Mouse (Mus musculus) c-Kit-positive CD71-positive TER-119-positive erythroid progenitor cells, embryonic 14.5 days (primary cell): ENCODE measurements around the gene Zmiz1.

Source experiments
- DNase-seq: peaks from one replicate; pipeline ENCODE4 v3.0.0-alpha.2; 2013; ENCODE audit warnings: low spot score

Gene Zmiz1

DNA sequence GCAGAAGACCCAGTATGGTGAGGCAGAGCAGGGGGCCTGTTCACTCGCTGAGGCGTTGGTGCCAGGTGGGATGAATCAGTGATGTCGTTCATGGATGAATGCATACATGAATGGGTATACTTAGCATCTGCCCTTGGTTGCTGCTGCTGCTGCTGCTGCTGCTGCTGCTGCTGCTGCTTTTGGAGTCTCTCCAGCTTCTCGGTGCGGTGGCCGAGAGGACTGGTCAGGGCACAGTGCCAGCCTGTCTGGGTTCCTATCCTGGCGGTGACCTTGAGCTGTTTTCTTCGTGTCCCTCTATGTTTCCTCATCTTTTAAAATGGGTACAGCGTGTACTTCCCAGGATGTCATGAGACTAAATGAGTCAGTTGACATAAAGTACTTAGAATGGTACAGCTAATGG lies 56.9 kb downstream of the Zmiz1 start:
- DNase-seq: no peak

DNA sequence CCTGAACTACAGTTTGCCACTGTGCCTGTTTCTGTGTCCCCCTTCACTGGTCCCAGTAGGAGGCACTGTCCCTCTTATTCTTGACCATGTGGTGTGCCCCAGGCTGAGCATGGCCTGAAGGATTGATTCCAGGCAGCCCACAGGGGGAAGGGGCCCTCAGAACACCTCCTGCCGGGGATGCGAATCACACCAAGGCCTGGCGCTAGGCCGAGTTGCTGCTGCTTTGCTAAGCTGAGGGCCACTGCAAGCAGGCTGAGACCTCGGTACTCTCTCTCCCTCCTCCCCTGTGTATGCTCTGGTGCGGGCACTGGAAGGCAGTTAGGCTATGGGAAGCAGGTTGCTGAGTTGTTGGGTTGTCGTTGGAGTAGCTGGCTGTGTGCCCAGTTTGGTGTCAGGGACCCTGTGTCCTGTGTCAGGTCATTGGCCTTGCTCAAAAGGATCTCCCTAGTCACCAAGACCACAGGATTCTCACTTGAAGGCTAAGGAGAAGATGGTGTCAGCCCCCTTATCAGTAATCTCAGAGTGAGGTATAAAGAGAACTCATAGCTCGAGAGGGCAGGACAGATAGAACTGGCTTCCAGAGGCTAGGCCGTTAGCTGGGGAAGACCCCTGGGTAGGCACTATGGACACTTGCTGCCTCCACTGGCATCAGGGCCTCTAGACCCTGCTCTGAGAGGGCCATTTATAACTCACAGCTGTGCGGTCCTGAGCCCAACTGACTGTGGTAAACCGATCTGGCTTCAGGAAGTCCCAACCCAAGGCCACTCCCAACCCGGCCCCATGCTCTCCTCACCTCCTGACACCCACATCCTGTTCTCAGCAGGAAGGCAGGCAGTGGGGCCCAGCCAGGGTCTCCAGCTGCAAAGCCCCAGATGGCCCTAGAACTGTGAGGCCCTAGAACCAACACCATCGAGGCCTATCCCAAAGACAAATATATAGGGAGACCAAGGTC lies 57.9 kb downstream of the Zmiz1 start:
- DNase-seq: no peak

GRCm38 (mm10) chr14:25518645-25519044 lies 59.7 kb downstream of the Zmiz1 start:
- no peak for DNase-seq

DNA sequence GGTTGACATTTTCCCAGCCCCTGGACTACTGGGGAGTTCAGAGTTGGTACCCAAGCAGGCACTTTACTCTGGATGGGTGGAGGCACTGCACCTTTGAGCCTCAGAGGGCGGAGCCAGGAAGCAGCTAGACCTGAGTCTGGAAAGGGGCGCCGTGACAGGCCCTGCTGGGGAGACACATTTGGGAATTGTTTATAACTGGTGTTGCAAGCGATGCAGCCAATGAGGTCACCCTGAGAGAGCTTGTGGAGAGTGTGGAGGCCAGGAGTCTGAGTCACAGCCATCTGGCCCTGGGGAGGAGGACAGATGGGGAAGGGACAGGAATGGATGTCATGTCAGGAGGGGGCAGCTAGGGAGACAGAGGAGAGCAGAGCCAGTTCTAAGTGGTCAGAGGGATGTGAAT lies 60.7 kb downstream of the Zmiz1 start:
- no peak for DNase-seq

- no peak for DNase-seq
Measured at GRCm38 (mm10) chr14:25520589-25520988, 61.6 kb downstream of the Zmiz1 start.

- no peak for DNase-seq
Measured at GRCm38 (mm10) chr14:25520991-25521390, 62.0 kb downstream of the Zmiz1 start.

- no peak for DNase-seq
Measured at GRCm38 (mm10) chr14:25521500-25521899, 62.5 kb downstream of the Zmiz1 start.

- DNase-seq: peak; percentile 84
Measured at GRCm38 (mm10) chr14:25522415-25522814, 63.4 kb downstream of the Zmiz1 start.

GRCm38 (mm10) chr14:25523230-25524110 lies 64.5 kb downstream of the Zmiz1 start:
- no peak for DNase-seq

DNA sequence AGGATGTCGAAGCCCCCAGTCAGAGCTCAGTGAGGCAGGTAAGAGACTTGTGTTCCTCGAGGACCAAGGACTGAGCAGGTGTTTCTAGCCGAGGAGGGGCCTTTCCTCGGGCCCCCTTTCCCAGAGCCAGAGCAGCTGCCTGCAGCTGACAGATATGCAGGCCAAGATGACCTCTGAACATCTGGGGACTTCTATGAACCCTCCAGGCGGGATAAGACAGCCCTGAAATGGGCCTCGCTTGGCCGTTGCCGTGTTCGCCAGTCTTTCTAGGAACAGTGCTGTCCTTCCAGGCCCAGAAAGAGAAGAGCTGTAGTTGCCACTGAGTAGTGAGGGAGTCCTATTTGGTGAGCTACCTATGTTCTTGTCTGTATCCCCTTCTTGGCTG lies 65.1 kb downstream of the Zmiz1 start:
- no peak for DNase-seq

- peak; percentile 64 for DNase-seq
Measured at GRCm38 (mm10) chr14:25524884-25525283, 65.9 kb downstream of the Zmiz1 start.

- no peak for DNase-seq
Measured at GRCm38 (mm10) chr14:25525729-25526128, 66.7 kb downstream of the Zmiz1 start.

GRCm38 (mm10) chr14:25526872-25527271 lies 67.9 kb downstream of the Zmiz1 start:
- no peak for DNase-seq

DNA sequence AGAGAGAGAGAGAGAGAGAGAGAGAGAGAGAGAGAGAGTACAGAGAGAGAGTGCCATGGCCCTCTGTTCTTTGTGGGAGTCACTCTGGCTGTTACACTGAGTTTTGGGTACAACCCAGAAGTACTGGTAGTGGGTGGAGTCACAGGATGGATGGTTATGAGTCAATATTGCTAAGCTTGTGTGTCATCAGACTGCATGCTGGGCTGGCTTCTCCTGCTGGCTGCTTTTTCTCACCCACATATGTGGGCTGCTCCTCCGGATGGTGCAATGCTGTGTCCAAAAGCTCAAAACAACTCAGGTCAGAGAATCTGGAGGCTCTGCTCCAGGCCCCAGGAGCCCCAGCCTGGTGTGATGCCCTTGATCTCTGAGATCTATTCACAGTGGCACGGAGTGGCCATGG lies 68.3 kb downstream of the Zmiz1 start:
- DNase-seq: no peak

DNA sequence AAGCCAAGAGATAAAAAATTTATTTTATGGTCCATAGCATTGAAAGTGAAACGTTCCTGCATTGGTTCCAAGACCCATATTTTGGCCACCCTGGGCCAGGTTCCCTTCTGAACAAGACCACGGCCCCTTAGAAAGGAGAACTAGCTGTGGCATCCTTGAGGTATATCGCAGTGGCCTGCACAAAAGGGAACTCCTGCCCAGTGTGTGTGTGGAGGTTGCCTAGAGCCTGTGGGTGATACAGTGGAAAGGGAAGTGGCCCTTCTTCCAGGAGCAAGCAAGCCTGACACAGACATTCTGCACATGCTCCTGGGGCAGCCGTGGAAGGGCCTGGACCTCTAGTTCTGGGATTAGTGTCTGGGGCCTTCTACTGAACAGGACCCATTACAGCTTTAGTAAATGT lies 71.4 kb downstream of the Zmiz1 start:
- DNase-seq: no peak

DNA sequence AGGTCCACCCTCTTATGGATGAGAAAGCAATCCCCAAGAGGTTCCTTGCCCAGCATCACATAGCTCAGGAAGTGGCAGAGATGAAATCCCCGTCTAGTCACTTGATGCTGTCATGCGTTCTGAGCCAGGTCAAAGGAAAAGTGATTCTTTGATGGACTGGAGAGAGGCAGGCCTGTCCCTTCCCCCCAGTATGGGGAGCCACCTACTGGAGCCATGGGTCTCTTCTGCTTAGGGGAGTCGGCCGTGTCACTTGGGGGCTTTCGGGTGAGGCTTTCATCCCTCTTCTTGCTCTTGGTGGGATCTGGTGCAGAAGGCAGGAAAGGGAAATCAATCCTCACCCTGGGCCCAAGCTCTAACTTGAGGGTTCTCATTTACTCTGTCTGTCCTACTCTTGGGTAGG lies 71.8 kb downstream of the Zmiz1 start:
- no peak for DNase-seq

GRCm38 (mm10) chr14:25533010-25533409 lies 74.0 kb downstream of the Zmiz1 start:
- no peak for DNase-seq

DNA sequence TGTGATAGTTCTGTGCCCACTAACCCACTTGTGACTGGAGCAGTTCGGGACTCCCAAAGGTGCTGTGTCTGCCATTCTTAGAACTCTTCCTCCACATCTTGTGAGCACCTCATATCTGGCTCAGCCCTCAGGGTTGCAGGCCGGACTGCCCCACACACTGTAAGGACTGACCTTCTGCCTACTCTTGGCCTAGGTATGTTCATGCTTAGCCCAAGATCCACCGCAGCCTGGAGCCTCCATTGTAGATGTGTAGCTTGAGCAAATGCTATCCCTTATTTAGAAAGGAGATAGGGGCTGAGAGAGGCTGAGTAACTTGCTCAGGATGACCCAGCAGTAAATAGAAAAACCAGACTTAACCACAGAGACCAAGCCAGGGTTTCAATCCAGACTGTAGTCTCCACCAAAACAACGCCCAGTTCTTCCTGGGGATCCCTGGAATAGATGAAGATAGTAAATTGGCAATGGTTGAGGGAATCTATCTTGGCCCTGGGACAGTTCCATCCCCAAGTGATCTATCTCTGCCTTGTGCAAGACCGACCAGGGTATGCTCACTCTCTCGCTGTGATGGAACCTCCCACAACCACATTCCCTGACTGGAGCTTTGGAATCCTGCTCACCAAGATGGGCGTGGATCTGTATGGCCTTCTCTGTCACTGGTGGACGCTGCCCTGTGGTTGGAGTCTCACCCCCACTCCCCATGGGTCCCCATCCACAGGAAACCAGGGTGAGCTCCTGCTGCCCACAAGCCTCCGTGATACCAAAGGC lies 74.8 kb downstream of the Zmiz1 start:
- DNase-seq: no peak

DNA sequence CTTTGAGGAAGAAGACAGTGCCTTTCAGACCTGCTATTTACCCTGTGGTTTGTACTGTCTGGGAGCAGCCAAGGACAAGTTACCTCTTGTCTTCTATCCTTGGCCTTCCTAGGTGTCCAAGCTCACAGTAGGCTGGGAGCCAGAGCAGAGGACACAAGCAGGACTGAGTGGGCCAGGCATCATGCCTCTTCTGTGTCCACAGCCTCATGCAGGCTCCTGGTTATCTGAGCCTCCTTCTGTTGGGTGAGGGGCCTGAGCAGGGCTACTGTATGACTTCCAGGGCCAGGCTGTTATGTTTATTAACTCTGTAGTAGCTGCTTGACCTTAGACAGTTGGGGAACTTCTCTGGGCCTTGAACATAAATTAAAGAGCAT lies 75.4 kb downstream of the Zmiz1 start:
- DNase-seq: no peak

GRCm38 (mm10) chr14:25534918-25535582 lies 76.1 kb downstream of the Zmiz1 start:
- DNase-seq: no peak

GRCm38 (mm10) chr14:25535583-25535943 lies 76.6 kb downstream of the Zmiz1 start:
- no peak for DNase-seq

GRCm38 (mm10) chr14:25536476-25536875 lies 77.5 kb downstream of the Zmiz1 start:
- DNase-seq: no peak
